Mouse (Mus musculus): ENCODE measurements around the gene Adamts17.

- TF ChIP-seq POLR2A (IDR thresholded peaks at IDR 0.05; ENCODE audit: control insufficient read depth, low read depth, low read length): no peak
- no peak for TF ChIP-seq CTCF (IDR thresholded peaks at IDR 0.05; ENCODE audit: control insufficient read depth, insufficient read depth, insufficient replicate concordance, low read depth, low read length)
Measured at GRCm38 (mm10) chr7:67054876-67055275, 215.3 kb downstream of the Adamts17 start.
